Mouse (Mus musculus): ENCODE measurements around the gene Adgre1.

DNA sequence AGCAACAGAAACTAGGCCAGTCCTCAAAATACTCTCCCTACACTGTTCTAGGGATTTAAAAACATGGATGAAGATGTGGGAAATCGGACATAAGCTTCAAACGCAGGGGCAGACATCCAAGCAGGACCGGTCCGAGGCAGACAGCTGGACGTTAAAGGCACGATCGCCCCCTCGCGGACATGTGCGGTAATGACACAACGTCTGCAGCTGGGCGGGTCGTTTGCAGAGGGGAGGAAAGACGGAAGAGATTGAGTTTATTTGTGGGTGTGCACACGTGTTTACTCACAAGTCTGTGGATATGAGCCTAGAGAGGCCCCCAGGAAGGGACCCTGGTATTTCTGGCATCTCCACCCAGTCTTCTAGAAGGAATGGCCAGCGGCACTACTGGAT, 23.7 kb upstream of the Adgre1 start:
- peak; percentile 95 for TF ChIP-seq CTCF (conservative IDR thresholded peaks at IDR 0.05; ENCODE audit: insufficient read depth, insufficient read length, low read depth, low read length)
- no peak for TF ChIP-seq POLR2A (IDR thresholded peaks at IDR 0.05; ENCODE audit: low read depth, low read length)
